In genomic region chrX:48694864-48695371, GRCm38 (mm10) we compare ENCODE assay signal across 8 mouse cellular contexts. TPM values are rescaled to one million over a fixed set of nuclear protein-coding genes. Genes with fewer than 3 reads are reported as not detected.
DNase-seq lines count a peak whose midpoint lies in the region; ATAC-seq and TF ChIP-seq lines count a peak whose summit lies in the region.

Gene Rbmx2 (plus strand): TSS chrX:48695004.

- H3K36me3 ChIP-seq in kidney, embryonic 14.5 days (ENCODE audit: control insufficient read depth, insufficient read depth, low read length) = no peaks in the 10 kb centered on the region
- no peaks in the 10 kb centered on the region for H3K36me3 ChIP-seq in limb, embryonic 15.5 days

- H3K4me1 ChIP-seq in bone marrow macrophage, adult 2 months (ENCODE audit: control insufficient read depth, insufficient read depth, low read length) = 0 out of 2 replicates have a peak, but pooled peaks cover 4% of the 10 kb centered on the region
- 0 out of 2 replicates have a peak, but pooled peaks cover 4% of the 10 kb centered on the region for H3K4me1 ChIP-seq in embryonic fibroblast, embryonic 13.5 days (ENCODE audit: control insufficient read depth, insufficient read depth, low read length)
- H3K4me1 ChIP-seq in kidney, embryonic 14.5 days (ENCODE audit: control insufficient read depth, insufficient read depth, low read length) = no peaks in the 10 kb centered on the region
- H3K4me1 ChIP-seq in limb, embryonic 15.5 days = peaks cover 6% of the 10 kb centered on the region; the same call in 1 of the 2 replicates

- TF ChIP-seq CTCF in bone marrow macrophage, adult 2 months (IDR thresholded peaks at IDR 0.05; ENCODE audit: low read depth, low read length) = no peak
- TF ChIP-seq CTCF in embryonic fibroblast, embryonic 13.5 days (IDR thresholded peaks at IDR 0.05; ENCODE audit: borderline replicate concordance, insufficient read depth, low read length) = no peak

- peak within 1 kb of the TSS; percentile 40; the same call in 1 of the 2 replicates for H3K27ac ChIP-seq in bone marrow macrophage, adult 2 months (ENCODE audit: insufficient read depth, low read depth, low read length)
- H3K27ac ChIP-seq in embryonic fibroblast, embryonic 13.5 days (ENCODE audit: insufficient read depth, low read length) = no peak within 1 kb of the TSS
- H3K27ac ChIP-seq in kidney, embryonic 14.5 days (ENCODE audit: low read depth, low read length) = no peak within 1 kb of the TSS
- no peak within 1 kb of the TSS for H3K27ac ChIP-seq in limb, embryonic 15.5 days

- no peak for TF ChIP-seq POLR2A in bone marrow macrophage, adult 2 months (IDR thresholded peaks at IDR 0.05; ENCODE audit: borderline replicate concordance, low read depth, low read length)
- TF ChIP-seq POLR2A in embryonic fibroblast, embryonic 13.5 days (IDR thresholded peaks at IDR 0.05; ENCODE audit: low read depth, low read length) = no peak

- 22% methylated on average over 40 of the region's 42 CpGs for WGBS in kidney, embryonic 14.5 days
- 14% methylated on average over 41 of the region's 42 CpGs for WGBS in limb, embryonic 15.5 days

- peak within 1 kb of the TSS; percentile 47 for H3K4me2 ChIP-seq in kidney, embryonic 14.5 days (replicated peaks; ENCODE audit: low read depth, low read length)
- H3K4me2 ChIP-seq in limb, embryonic 15.5 days = peak within 1 kb of the TSS; percentile 44

- ATAC-seq in kidney, embryonic 14.5 days (ENCODE audit: low FRiP score, low TSS enrichment) = peak; percentile 99
- peak; percentile 87 for ATAC-seq in limb, embryonic 15.5 days (ENCODE audit: insufficient number of reproducible peaks, low FRiP score, low TSS enrichment, low read depth)

- DNase-seq in A20 (ENCODE audit: low read depth, low spot score) = peak; percentile 93
- peak; percentile 87 to 90 for DNase-seq in heart, adult 9 months (ENCODE audit: low spot score in 2 of 2)
- DNase-seq in monocyte, adult 2 months (ENCODE audit: low read depth in 1 of 2, low spot score in 2 of 2) = peak; percentile 60 to 79
- DNase-seq in spleen, postnatal 36 days (ENCODE audit: low spot score in 2 of 2) = peak; percentile 86 to 88

- peak within 1 kb of the TSS; percentile 78 for H3K4me3 ChIP-seq in bone marrow macrophage, adult 2 months (ENCODE audit: insufficient read depth, low read length)
- H3K4me3 ChIP-seq in embryonic fibroblast, embryonic 13.5 days (ENCODE audit: insufficient read depth, low read length) = peak within 1 kb of the TSS; percentile 76
- H3K4me3 ChIP-seq in kidney, embryonic 14.5 days (ENCODE audit: low read length) = peak within 1 kb of the TSS; percentile 58
- H3K4me3 ChIP-seq in limb, embryonic 15.5 days = peak within 1 kb of the TSS; percentile 61

- H3K9me3 ChIP-seq in kidney, embryonic 14.5 days (ENCODE audit: control insufficient read depth, low read length) = no peaks in the 10 kb centered on the region
- H3K9me3 ChIP-seq in limb, embryonic 15.5 days = no peaks in the 10 kb centered on the region

- no peaks in the 10 kb centered on the region for H3K27me3 ChIP-seq in kidney, embryonic 14.5 days (ENCODE audit: control insufficient read depth, insufficient read depth, low read length)
- no peaks in the 10 kb centered on the region for H3K27me3 ChIP-seq in limb, embryonic 15.5 days

- peak within 1 kb of the TSS; percentile 63 for H3K9ac ChIP-seq in kidney, embryonic 14.5 days (ENCODE audit: low read depth, low read length)
- no peak within 1 kb of the TSS for H3K9ac ChIP-seq in limb, embryonic 15.5 days

RNA-seq across cellular contexts. Expression of gene Rbmx2, which starts in this region (rescaled TPM):
- 7.9 and 9.6 TPM in 2 replicates for polyA plus RNA-seq in bone marrow macrophage, adult 2 months (2012; ENCODE audit: insufficient read depth, insufficient read length, missing spikeins)
- polyA plus RNA-seq in embryonic fibroblast, embryonic 13.5 days (2011; ENCODE audit: insufficient read length, low read depth, missing spikeins) = 7.5 and 9.1 TPM in 2 replicates
- polyA plus RNA-seq in kidney, embryonic 14.5 days (2014; fragmentation: Nextera tagmentation; extraction: Ambion mirVana) = 26.5 and 35.1 TPM in 2 replicates
- polyA plus RNA-seq in limb, embryonic 15.5 days (2015; fragmentation: Nextera tagmentation; extraction: Ambion mirVana) = 17.4 and 19.3 TPM in 2 replicates
